Mouse (Mus musculus): ENCODE results near the gene Eps8. TPM values are rescaled to one million over a fixed set of nuclear protein-coding genes. Genes with fewer than 3 reads are reported as not detected.

Eps8 gene
- polyA plus RNA-seq, 1 experiment from 2014 or later = 18.7 TPM

DNA sequence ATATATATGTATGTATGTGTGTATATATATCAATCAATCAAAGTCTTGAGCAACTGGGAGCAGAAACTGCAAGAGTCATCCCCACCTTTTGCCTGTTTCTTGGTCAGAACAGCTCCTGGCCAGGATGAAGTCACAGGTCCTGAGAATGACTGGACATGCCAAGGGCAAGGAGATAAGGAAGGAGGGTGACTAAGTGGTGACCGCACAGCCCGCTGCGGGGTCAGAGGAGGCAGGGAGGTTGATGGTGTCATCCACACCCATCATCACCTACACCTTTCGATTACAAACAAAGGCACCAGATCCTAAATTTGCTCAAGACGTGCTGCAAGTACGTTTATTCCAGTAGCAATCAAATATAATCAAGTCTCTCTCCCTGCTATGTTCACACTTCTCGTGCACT, 148.1 kb downstream of the Eps8 start:
- WGBS (ENCODE audit: insufficient replicate concordance) = 58% methylated on average over 7 of the region's 7 CpGs
- Histone ChIP-seq H3K4me2 (no peak overlapping the region), H3K36me3 (ENCODE audit: control insufficient read depth, insufficient read depth, low read length) (no peaks in the 10 kb centered on the region), H3K9ac (ENCODE audit: low read depth, low read length) (no peak overlapping the region), H3K4me1 (ENCODE audit: control insufficient read depth, insufficient read depth, low read length) (no peaks in the 10 kb centered on the region; the same call in 1 of the 2 replicates), H3K27me3 (ENCODE audit: control insufficient read depth, insufficient read depth, low read length) (no peaks in the 10 kb centered on the region), H3K9me3 (replicated peaks; ENCODE audit: control insufficient read depth, low read length) (no peaks in the 10 kb centered on the region), H3K4me3 (ENCODE audit: low read depth, low read length) (no peak overlapping the region), H3K27ac (ENCODE audit: low read depth, low read length) (no peak overlapping the region)
- ATAC-seq (replicated peaks; ENCODE audit: insufficient number of reproducible peaks, low FRiP score, low TSS enrichment) = no peak

DNA sequence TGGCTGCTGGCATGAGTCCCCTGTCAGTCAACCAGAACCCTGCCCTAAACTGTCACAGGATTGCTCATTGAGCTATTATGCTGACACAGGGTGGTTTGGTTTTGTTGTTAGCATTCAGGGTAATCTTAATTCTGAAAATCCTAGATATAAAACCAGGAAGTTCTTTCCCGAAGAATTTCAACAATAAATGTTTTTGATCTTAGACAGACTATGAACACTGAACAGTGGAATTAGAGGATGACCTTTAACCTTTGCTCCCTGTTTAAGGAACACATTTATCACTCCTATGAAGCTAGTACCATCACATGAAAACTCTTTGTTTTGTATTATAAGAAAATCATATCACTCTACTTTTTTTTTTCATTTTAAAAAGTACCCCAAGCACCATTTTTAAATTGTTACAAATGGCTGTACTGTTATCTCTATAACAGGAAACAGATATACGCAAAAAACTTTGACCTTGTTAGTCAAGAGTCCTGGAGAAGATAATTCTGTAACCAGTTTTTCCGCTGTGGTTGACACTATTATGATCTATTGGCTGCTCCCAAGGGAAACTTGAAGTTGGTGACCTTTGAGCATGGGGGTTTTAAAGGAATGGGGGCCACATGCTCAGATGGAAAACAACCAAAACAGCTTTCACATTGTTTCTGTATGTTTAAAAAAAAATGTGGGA, 149.0 kb downstream of the Eps8 start:
- Histone ChIP-seq H3K4me1 (ENCODE audit: control insufficient read depth, insufficient read depth, low read length) (no peaks in the 10 kb centered on the region; the same call in 1 of the 2 replicates), H3K9ac (ENCODE audit: low read depth, low read length) (no peak overlapping the region), H3K36me3 (ENCODE audit: control insufficient read depth, insufficient read depth, low read length) (no peaks in the 10 kb centered on the region), H3K27me3 (ENCODE audit: control insufficient read depth, insufficient read depth, low read length) (no peaks in the 10 kb centered on the region), H3K27ac (ENCODE audit: low read depth, low read length) (no peak overlapping the region), H3K4me3 (ENCODE audit: low read depth, low read length) (no peak overlapping the region), H3K9me3 (replicated peaks; ENCODE audit: control insufficient read depth, low read length) (no peaks in the 10 kb centered on the region), H3K4me2 (no peak overlapping the region)
- 58% methylated on average over 3 of the region's 3 CpGs for WGBS (ENCODE audit: insufficient replicate concordance)
- no peak for ATAC-seq (replicated peaks; ENCODE audit: insufficient number of reproducible peaks, low FRiP score, low TSS enrichment)

DNA sequence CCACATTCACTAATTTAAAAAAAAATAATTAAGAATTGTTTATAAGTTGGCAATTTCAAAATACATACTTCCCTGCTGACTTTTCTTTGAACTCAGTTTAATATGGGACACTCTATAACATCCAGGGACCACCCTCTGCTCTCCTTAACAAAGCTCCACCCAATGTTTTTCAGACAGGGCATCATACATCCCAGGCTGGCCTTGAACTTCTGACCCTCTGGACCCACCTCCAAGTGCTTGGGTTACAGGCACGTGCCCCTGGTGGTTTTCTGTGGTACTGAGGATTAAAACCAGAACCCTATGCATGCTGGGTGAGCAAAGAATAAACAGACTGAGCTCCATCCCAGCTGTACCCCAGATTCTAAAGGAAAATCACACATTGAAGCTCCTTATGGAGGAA, 150.6 kb downstream of the Eps8 start:
- 58% methylated on average over 1 of the region's 1 CpGs for WGBS (ENCODE audit: insufficient replicate concordance)
- H3K4me1 ChIP-seq (ENCODE audit: control insufficient read depth, insufficient read depth, low read length) = no peaks in the 10 kb centered on the region; the same call in 1 of the 2 replicates
- no peak overlapping the region for H3K4me2 ChIP-seq
- H3K27ac ChIP-seq (ENCODE audit: low read depth, low read length) = no peak overlapping the region
- H3K27me3 ChIP-seq (ENCODE audit: control insufficient read depth, insufficient read depth, low read length) = no peaks in the 10 kb centered on the region
- ATAC-seq (replicated peaks; ENCODE audit: insufficient number of reproducible peaks, low FRiP score, low TSS enrichment) = no peak
- H3K4me3 ChIP-seq (ENCODE audit: low read depth, low read length) = no peak overlapping the region
- no peak overlapping the region for H3K9ac ChIP-seq (ENCODE audit: low read depth, low read length)
- no peaks in the 10 kb centered on the region for H3K36me3 ChIP-seq (ENCODE audit: control insufficient read depth, insufficient read depth, low read length)
- no peaks in the 10 kb centered on the region for H3K9me3 ChIP-seq (replicated peaks; ENCODE audit: control insufficient read depth, low read length)

DNA sequence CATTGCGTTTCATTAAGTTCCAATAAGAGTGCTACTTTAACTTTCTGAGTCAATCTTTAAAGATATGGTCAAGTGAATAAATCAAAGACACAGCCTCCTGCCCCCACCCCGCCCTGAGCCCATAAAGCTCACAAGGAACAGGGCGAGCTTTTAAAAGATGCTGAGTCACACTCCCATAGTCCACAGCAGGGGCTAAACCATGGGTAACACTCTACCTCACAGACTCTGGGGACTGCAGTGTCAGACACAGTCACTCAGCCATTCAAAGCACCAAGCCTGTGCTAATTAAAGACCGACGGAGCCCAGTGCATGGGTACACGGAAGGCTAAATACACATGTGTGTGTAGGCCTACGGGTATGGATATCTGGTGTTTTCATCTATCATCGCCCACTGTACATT, 151.2 kb downstream of the Eps8 start:
- Histone ChIP-seq H3K4me1 (ENCODE audit: control insufficient read depth, insufficient read depth, low read length) (no peaks in the 10 kb centered on the region; the same call in 1 of the 2 replicates), H3K4me2 (no peak overlapping the region), H3K9ac (ENCODE audit: low read depth, low read length) (no peak overlapping the region), H3K9me3 (replicated peaks; ENCODE audit: control insufficient read depth, low read length) (no peaks in the 10 kb centered on the region), H3K27ac (ENCODE audit: low read depth, low read length) (no peak overlapping the region), H3K4me3 (ENCODE audit: low read depth, low read length) (no peak overlapping the region), H3K36me3 (ENCODE audit: control insufficient read depth, insufficient read depth, low read length) (no peaks in the 10 kb centered on the region), H3K27me3 (ENCODE audit: control insufficient read depth, insufficient read depth, low read length) (no peaks in the 10 kb centered on the region)
- 79% methylated on average over 8 of the region's 8 CpGs for WGBS (ENCODE audit: insufficient replicate concordance)
- ATAC-seq (replicated peaks; ENCODE audit: insufficient number of reproducible peaks, low FRiP score, low TSS enrichment) = no peak

DNA sequence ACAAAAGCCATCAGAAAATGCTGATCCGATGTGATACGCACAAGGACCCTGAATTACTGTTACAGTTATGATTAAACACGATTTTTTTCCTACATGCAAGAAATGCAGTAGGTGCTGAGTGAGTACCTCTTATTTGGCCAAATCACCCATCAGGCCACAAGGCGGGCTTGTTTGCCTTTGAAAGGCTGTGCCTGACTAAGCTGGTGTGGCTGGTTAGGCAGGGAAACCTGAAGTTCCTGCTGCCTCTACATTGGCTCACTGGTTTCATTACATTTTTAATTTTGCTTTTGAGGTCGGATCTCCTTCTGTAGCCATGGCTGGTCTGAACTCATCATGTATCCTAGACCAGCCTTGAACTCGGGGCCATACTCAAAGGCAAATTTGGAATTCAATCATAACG, 151.7 kb downstream of the Eps8 start:
- Histone ChIP-seq H3K27me3 (ENCODE audit: control insufficient read depth, insufficient read depth, low read length) (no peaks in the 10 kb centered on the region), H3K36me3 (ENCODE audit: control insufficient read depth, insufficient read depth, low read length) (no peaks in the 10 kb centered on the region), H3K4me3 (ENCODE audit: low read depth, low read length) (no peak overlapping the region), H3K9ac (ENCODE audit: low read depth, low read length) (no peak overlapping the region), H3K9me3 (replicated peaks; ENCODE audit: control insufficient read depth, low read length) (no peaks in the 10 kb centered on the region), H3K4me1 (ENCODE audit: control insufficient read depth, insufficient read depth, low read length) (no peaks in the 10 kb centered on the region; the same call in 1 of the 2 replicates), H3K27ac (ENCODE audit: low read depth, low read length) (no peak overlapping the region), H3K4me2 (no peak overlapping the region)
- 82% methylated on average over 7 of the region's 7 CpGs for WGBS (ENCODE audit: insufficient replicate concordance)
- ATAC-seq (replicated peaks; ENCODE audit: insufficient number of reproducible peaks, low FRiP score, low TSS enrichment) = no peak

DNA sequence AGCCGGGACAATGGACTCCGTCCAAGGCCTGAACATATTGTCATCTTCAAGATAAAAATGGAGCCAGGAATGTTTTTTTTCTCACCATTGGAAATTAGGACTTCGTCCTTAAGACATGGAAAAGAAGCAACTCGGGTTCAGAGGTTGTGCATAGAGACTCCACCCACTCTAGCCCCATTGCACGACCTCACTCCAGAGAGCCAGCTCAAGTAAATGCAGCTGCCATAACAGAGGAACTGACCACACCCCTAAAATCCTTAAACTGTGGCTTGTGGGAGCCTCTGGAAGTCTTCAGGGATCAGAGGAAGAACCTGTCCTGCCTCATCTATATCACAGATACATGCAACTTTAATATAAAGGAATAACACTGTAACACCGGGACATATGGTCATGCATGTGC, 155.9 kb downstream of the Eps8 start:
- ATAC-seq (replicated peaks; ENCODE audit: insufficient number of reproducible peaks, low FRiP score, low TSS enrichment) = no peak
- no peak overlapping the region for H3K4me2 ChIP-seq
- H3K27ac ChIP-seq (ENCODE audit: low read depth, low read length) = no peak overlapping the region
- WGBS (ENCODE audit: insufficient replicate concordance) = 70% methylated on average over 6 of the region's 6 CpGs
- no peak overlapping the region for H3K4me3 ChIP-seq (ENCODE audit: low read depth, low read length)
- no peaks in the 10 kb centered on the region for H3K36me3 ChIP-seq (ENCODE audit: control insufficient read depth, insufficient read depth, low read length)
- no peaks in the 10 kb centered on the region for H3K4me1 ChIP-seq (ENCODE audit: control insufficient read depth, insufficient read depth, low read length)
- no peaks in the 10 kb centered on the region for H3K9me3 ChIP-seq (replicated peaks; ENCODE audit: control insufficient read depth, low read length)
- no peaks in the 10 kb centered on the region for H3K27me3 ChIP-seq (ENCODE audit: control insufficient read depth, insufficient read depth, low read length)
- no peak overlapping the region for H3K9ac ChIP-seq (ENCODE audit: low read depth, low read length)

DNA sequence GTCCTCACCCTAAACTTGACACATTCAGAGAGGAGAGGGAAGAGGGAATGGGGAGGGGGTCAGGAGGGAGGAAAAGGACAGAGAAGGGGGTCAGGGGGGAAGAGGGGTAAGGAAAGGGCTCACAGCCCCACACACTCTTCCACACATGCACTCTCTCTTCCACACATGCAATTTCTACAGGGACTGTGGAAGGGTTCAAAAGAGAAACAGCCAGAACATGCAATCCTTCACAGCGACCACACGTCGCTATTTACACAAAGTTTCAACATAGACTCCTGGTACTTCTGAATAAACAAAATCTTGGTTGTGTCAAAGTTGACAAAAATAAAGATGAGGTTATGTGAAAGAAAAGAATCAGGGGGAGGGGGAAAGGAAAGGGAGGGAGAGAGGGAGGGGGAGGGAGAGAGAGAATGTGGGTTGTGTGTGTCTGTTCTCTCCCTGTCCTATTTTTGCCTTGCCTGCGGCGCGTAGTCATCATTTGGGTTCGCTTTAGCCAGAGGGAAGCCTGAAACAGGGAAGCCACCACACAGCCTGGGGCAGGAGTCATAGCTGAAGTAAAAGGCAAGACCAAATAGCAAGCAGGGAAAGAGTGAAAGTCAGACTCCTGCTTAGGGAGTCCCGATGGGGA, 157.4 kb downstream of the Eps8 start:
- Histone ChIP-seq H3K9ac (ENCODE audit: low read depth, low read length) (no peak overlapping the region), H3K9me3 (replicated peaks; ENCODE audit: control insufficient read depth, low read length) (no peaks in the 10 kb centered on the region), H3K27me3 (ENCODE audit: control insufficient read depth, insufficient read depth, low read length) (no peaks in the 10 kb centered on the region), H3K4me2 (no peak overlapping the region), H3K27ac (ENCODE audit: low read depth, low read length) (no peak overlapping the region), H3K4me1 (ENCODE audit: control insufficient read depth, insufficient read depth, low read length) (no peaks in the 10 kb centered on the region), H3K36me3 (ENCODE audit: control insufficient read depth, insufficient read depth, low read length) (no peaks in the 10 kb centered on the region), H3K4me3 (ENCODE audit: low read depth, low read length) (no peak overlapping the region)
- no peak for ATAC-seq (replicated peaks; ENCODE audit: insufficient number of reproducible peaks, low FRiP score, low TSS enrichment)
- 79% methylated on average over 8 of the region's 8 CpGs for WGBS (ENCODE audit: insufficient replicate concordance)

DNA sequence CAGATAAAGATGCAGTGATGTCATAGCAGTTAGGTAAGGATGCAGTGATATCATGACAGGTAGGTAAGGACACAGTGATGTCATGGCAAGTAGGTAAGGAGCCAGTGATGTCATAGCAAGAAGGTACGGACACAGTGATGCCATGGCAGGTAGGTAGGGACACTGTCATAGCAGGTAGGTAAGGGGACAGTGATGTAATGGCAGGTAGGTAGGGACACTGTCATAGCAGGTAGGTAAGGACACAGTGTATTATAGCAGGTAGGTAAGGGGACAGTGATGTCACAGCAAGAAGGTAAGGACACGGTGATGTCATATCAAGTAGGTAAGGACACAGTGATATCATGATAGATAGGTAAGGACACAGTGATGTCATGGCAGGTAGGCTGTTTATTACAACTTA, 158.1 kb downstream of the Eps8 start:
- no peaks in the 10 kb centered on the region for H3K27me3 ChIP-seq (ENCODE audit: control insufficient read depth, insufficient read depth, low read length)
- H3K27ac ChIP-seq (ENCODE audit: low read depth, low read length) = no peak overlapping the region
- no peak for ATAC-seq (replicated peaks; ENCODE audit: insufficient number of reproducible peaks, low FRiP score, low TSS enrichment)
- no peak overlapping the region for H3K4me3 ChIP-seq (ENCODE audit: low read depth, low read length)
- H3K9ac ChIP-seq (ENCODE audit: low read depth, low read length) = no peak overlapping the region
- no peak overlapping the region for H3K4me2 ChIP-seq
- no peaks in the 10 kb centered on the region for H3K9me3 ChIP-seq (replicated peaks; ENCODE audit: control insufficient read depth, low read length)
- H3K4me1 ChIP-seq (ENCODE audit: control insufficient read depth, insufficient read depth, low read length) = no peaks in the 10 kb centered on the region
- no peaks in the 10 kb centered on the region for H3K36me3 ChIP-seq (ENCODE audit: control insufficient read depth, insufficient read depth, low read length)
- WGBS (ENCODE audit: insufficient replicate concordance) = 84% methylated on average over 2 of the region's 2 CpGs

DNA sequence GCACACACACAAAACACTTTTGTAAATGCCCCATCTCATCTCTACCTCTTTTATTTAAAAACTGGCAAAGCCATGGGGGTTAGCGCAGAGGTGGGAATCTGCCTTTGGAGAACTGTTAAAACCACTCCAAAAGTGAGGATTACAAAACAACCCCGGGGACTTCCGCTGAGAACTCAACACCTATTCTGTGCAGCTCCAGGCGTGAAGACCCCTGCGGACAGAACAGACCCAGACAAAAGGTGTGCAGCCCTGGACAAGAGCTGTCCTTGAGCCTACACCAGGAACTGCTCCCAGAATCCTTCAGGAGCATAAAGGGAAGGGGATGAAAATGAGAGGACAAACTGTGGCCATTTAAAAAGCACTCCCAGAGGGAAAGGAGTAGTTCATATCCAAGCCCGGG, 159.4 kb downstream of the Eps8 start:
- Histone ChIP-seq H3K4me3 (ENCODE audit: low read depth, low read length) (no peak overlapping the region), H3K4me1 (ENCODE audit: control insufficient read depth, insufficient read depth, low read length) (no peaks in the 10 kb centered on the region), H3K36me3 (ENCODE audit: control insufficient read depth, insufficient read depth, low read length) (no peaks in the 10 kb centered on the region), H3K9me3 (replicated peaks; ENCODE audit: control insufficient read depth, low read length) (no peaks in the 10 kb centered on the region), H3K9ac (ENCODE audit: low read depth, low read length) (no peak overlapping the region), H3K27ac (ENCODE audit: low read depth, low read length) (no peak overlapping the region), H3K4me2 (no peak overlapping the region), H3K27me3 (ENCODE audit: control insufficient read depth, insufficient read depth, low read length) (no peaks in the 10 kb centered on the region)
- ATAC-seq (replicated peaks; ENCODE audit: insufficient number of reproducible peaks, low FRiP score, low TSS enrichment) = no peak
- 67% methylated on average over 6 of the region's 6 CpGs for WGBS (ENCODE audit: insufficient replicate concordance)
